Mouse (Mus musculus) B cell, adult 2 months (primary cell): Measurements from ENCODE around the gene Gm35549.
"Not testable (repeated sequence)": the region's sequence is repeated elsewhere in the genome, so short reads cannot be mapped to it uniquely, and the experiment has no call there.

Experiments used
- DNase-seq, 2 experiments: peaks; one replicate each; pipeline ENCODE4 v3.0.0; 2022

The Gm35549 gene

GRCm38 (mm10) chr9:122843760-122844159, at the start of gene Gm35549:
Gene Gm35549, minus strand, starts transcription at chr9:122844035.
- no peak for DNase-seq

GRCm38 (mm10) chr9:122886372-122887179, 42.7 kb upstream of the Gm35549 start:
- DNase-seq = peak; percentile 71 to 75

- no peak for DNase-seq
These were observed 41.5 kb upstream of the Gm35549 start, which contains the start of gene Zkscan7 for GRCm38 (mm10) chr9:122885385-122885784. Gene Zkscan7, plus strand, starts transcription at chr9:122885685.

- DNase-seq = no peak
These were observed 31.3 kb upstream of the Gm35549 start for GRCm38 (mm10) chr9:122875145-122875544.

GRCm38 (mm10) chr9:122874653-122875052, 30.8 kb upstream of the Gm35549 start:
- no peak for DNase-seq

GRCm38 (mm10) chr9:122872595-122872994, 28.8 kb upstream of the Gm35549 start:
- no peak for DNase-seq

GRCm38 (mm10) chr9:122866192-122866591, 22.4 kb upstream of the Gm35549 start:
- DNase-seq = no peak

GRCm38 (mm10) chr9:122865697-122866166, 21.9 kb upstream of the Gm35549 start, which contains the start of gene Zfp445:
Gene Zfp445, minus strand, starts transcription at chr9:122866006.
- DNase-seq = peak; percentile 85 to 86

- no peak for DNase-seq
These were observed 21.0 kb upstream of the Gm35549 start for GRCm38 (mm10) chr9:122864848-122865247.

GRCm38 (mm10) chr9:122863731-122864130, 19.9 kb upstream of the Gm35549 start:
- no peak for DNase-seq

- no peak for DNase-seq
These were observed 16.9 kb upstream of the Gm35549 start for GRCm38 (mm10) chr9:122860752-122861151.

- no peak for DNase-seq
These were observed 12.9 kb upstream of the Gm35549 start for GRCm38 (mm10) chr9:122856716-122857115.

- no peak for DNase-seq
These were observed 11.8 kb upstream of the Gm35549 start for GRCm38 (mm10) chr9:122855617-122856016.

- DNase-seq = not testable (repeated sequence)
These were observed 11.3 kb upstream of the Gm35549 start for GRCm38 (mm10) chr9:122855141-122855540.

- no peak for DNase-seq
These were observed 10.7 kb upstream of the Gm35549 start for GRCm38 (mm10) chr9:122854526-122854925.

- DNase-seq = not testable (repeated sequence)
These were observed 4.0 kb upstream of the Gm35549 start for GRCm38 (mm10) chr9:122847811-122848311.

GRCm38 (mm10) chr9:122846156-122846555, 2.3 kb upstream of the Gm35549 start:
- DNase-seq = no peak

- DNase-seq = no peak
These were observed 1.8 kb upstream of the Gm35549 start for GRCm38 (mm10) chr9:122845621-122846020.

GRCm38 (mm10) chr9:122837680-122838079, 6.2 kb downstream of the Gm35549 start:
- DNase-seq = peak; percentile 24 to 25

- no peak for DNase-seq
These were observed 6.6 kb downstream of the Gm35549 start for GRCm38 (mm10) chr9:122837216-122837615.

- no peak for DNase-seq
These were observed 7.0 kb downstream of the Gm35549 start for GRCm38 (mm10) chr9:122836790-122837189.

GRCm38 (mm10) chr9:122836126-122836525, 7.7 kb downstream of the Gm35549 start:
- DNase-seq = no peak

- no peak for DNase-seq
These were observed 13.9 kb downstream of the Gm35549 start for GRCm38 (mm10) chr9:122829826-122830380.

- DNase-seq = no peak
These were observed 17.1 kb downstream of the Gm35549 start for GRCm38 (mm10) chr9:122826743-122827142.
